Mouse (Mus musculus) embryonic fibroblast, embryonic 13.5 days (primary cell): ENCODE measurements at regions not wholly inside any gene's neighbourhood (a gene's known extent, or its start where the extent isn't known, plus 50 kb on each side); places are given as distances from the start of the nearest gene placed in this dataset.
A peak's percentile ranks its signal among the peaks of the same experiment; 100 is the strongest.

ENCODE experiments used
- H3K27ac ChIP-seq: 2 replicates; pipeline ENCODE4 v1.5.1; 2012; ENCODE audit warnings: low read length, control low read depth, inconsistent platforms; ENCODE audit not compliant: insufficient read depth
- H3K4me1 ChIP-seq: 2 replicates; pipeline ENCODE4 v1.6.1; 2011; ENCODE audit warnings: low read length; ENCODE audit not compliant: control insufficient read depth, insufficient read depth
- H3K4me3 ChIP-seq: 2 replicates; pipeline ENCODE4 v1.5.1; 2011; ENCODE audit warnings: mild to moderate bottlenecking, control low read depth, low read length; ENCODE audit not compliant: insufficient read depth
- CTCF ChIP-seq: IDR thresholded peaks from 2 replicates; pipeline ENCODE4 v1.5.1; 2011; ENCODE audit warnings: mild to moderate bottlenecking, control low read depth, low read length, moderate library complexity, borderline replicate concordance; ENCODE audit not compliant: insufficient read depth
- POLR2A ChIP-seq: IDR thresholded peaks from 2 replicates; pipeline ENCODE4 v1.6.1; 2011; ENCODE audit warnings: low read depth, mild to moderate bottlenecking, control low read depth, low read length, moderate library complexity

GRCm38 (mm10) chr16:29814039-29814438 lies 234.9 kb downstream of the Opa1 start:
- peak overlapping the region; percentile 6 for H3K4me3 ChIP-seq
- peaks cover 11% of the 10 kb centered on the region; the same call in 1 of the 2 replicates for H3K4me1 ChIP-seq
- TF ChIP-seq CTCF, result peak; percentile 45; the same call in 1 of the 2 replicates
- TF ChIP-seq POLR2A, result no peak
- H3K27ac ChIP-seq, result peak overlapping the region; percentile 20

- no peak for TF ChIP-seq CTCF
- no peak for TF ChIP-seq POLR2A
- H3K4me1 ChIP-seq, result peaks cover 11% of the 10 kb centered on the region; the same call in 1 of the 2 replicates
- H3K4me3 ChIP-seq, result no peak overlapping the region
- peak overlapping the region; percentile 20; the same call in 1 of the 2 replicates for H3K27ac ChIP-seq
Measured at GRCm38 (mm10) chr16:29814655-29815054, 235.5 kb downstream of the Opa1 start.

- peaks cover 11% of the 10 kb centered on the region; the same call in 1 of the 2 replicates for H3K4me1 ChIP-seq
- no peak overlapping the region for H3K4me3 ChIP-seq
- no peak overlapping the region for H3K27ac ChIP-seq
- no peak for TF ChIP-seq POLR2A
- TF ChIP-seq CTCF, result no peak
Measured at GRCm38 (mm10) chr16:29815200-29815599, 236.1 kb downstream of the Opa1 start.

GRCm38 (mm10) chr16:29815632-29816337 lies 236.7 kb downstream of the Opa1 start:
- Histone ChIP-seq H3K4me1 (peaks cover 11% of the 10 kb centered on the region; the same call in 1 of the 2 replicates), H3K27ac (no peak overlapping the region), H3K4me3 (no peak overlapping the region)
- no peak for TF ChIP-seq CTCF
- no peak for TF ChIP-seq POLR2A

- peaks cover 11% of the 10 kb centered on the region; the same call in 1 of the 2 replicates for H3K4me1 ChIP-seq
Measured at GRCm38 (mm10) chr16:29816681-29817369, 237.7 kb downstream of the Opa1 start.

GRCm38 (mm10) chr16:29818807-29819440 lies 239.8 kb downstream of the Opa1 start:
- Histone ChIP-seq H3K27ac (no peak overlapping the region), H3K4me3 (no peak overlapping the region), H3K4me1 (peaks cover 3% of the 10 kb centered on the region; the same call in 1 of the 2 replicates)
- TF ChIP-seq CTCF (no peak), POLR2A (no peak)

More at GRCm38 (mm10) chr16:29816681-29817369, 237.7 kb downstream of the Opa1 start:
- TF ChIP-seq CTCF (no peak), POLR2A (no peak)
- H3K4me3 ChIP-seq, result no peak overlapping the region
- H3K27ac ChIP-seq, result no peak overlapping the region

- TF ChIP-seq POLR2A (no peak), CTCF (no peak)
- Histone ChIP-seq H3K4me3 (no peak overlapping the region), H3K27ac (no peak overlapping the region), H3K4me1 (no peaks in the 10 kb centered on the region; the same call in 1 of the 2 replicates)
Measured at GRCm38 (mm10) chr16:29820704-29821103, 241.6 kb downstream of the Opa1 start.

- Histone ChIP-seq H3K4me1 (no peaks in the 10 kb centered on the region; the same call in 1 of the 2 replicates), H3K27ac (no peak overlapping the region), H3K4me3 (no peak overlapping the region)
- no peak for TF ChIP-seq CTCF
- no peak for TF ChIP-seq POLR2A
Measured at GRCm38 (mm10) chr16:29822110-29822509, 242.1 kb upstream of the Hes1 start.

GRCm38 (mm10) chr16:29822843-29823401 lies 241.3 kb upstream of the Hes1 start:
- H3K4me3 ChIP-seq, result no peak overlapping the region
- H3K27ac ChIP-seq, result no peak overlapping the region
- no peaks in the 10 kb centered on the region; the same call in 1 of the 2 replicates for H3K4me1 ChIP-seq
- TF ChIP-seq CTCF (no peak), POLR2A (no peak)
